ENCODE assay signal across 10 mouse cellular contexts in genomic region chr1:193301216-193302092, GRCm38 (mm10). TPM values are rescaled to one million over a fixed set of nuclear protein-coding genes. Genes with fewer than 3 reads are reported as not detected.
A peak's percentile ranks its signal among the peaks of the same experiment; 100 is the strongest.
DNase-seq lines count a peak whose midpoint lies in the region; ATAC-seq and TF ChIP-seq lines count a peak whose summit lies in the region.
"Had no signal": no experiment of that assay in that cellular context is flagged by ENCODE, and none has a peak within 500 bp of the region (broad histone marks: within the 10 kb centered on the region; RNA-seq: fewer than 3 reads in every experiment).

No protein-coding gene starts in this region.

- H3K27ac ChIP-seq in ES-Bruce4 (ENCODE audit: insufficient read depth, low read length): no peak overlapping the region
- H3K27ac ChIP-seq in intestine, embryonic 16.5 days (ENCODE audit: low read length): no peak overlapping the region
- no peak overlapping the region for H3K27ac ChIP-seq in forebrain, embryonic 14.5 days (ENCODE audit: low read depth, low read length)
- H3K27ac ChIP-seq: hindbrain, embryonic 15.5 days had no signal

- WGBS in intestine, embryonic 16.5 days: 48% methylated on average over 6 of the region's 6 CpGs
- 76% methylated on average over 6 of the region's 6 CpGs for WGBS in forebrain, embryonic 14.5 days

- 0 out of 2 replicates have a peak overlapping the region, but pooled peaks have one; percentile 7 for H3K4me3 ChIP-seq in ES-Bruce4 (ENCODE audit: low read depth, low read length)
- H3K4me3 ChIP-seq in intestine, embryonic 16.5 days (ENCODE audit: low read length): peak overlapping the region; percentile 21
- no peak overlapping the region for H3K4me3 ChIP-seq in forebrain, embryonic 14.5 days (ENCODE audit: low read depth, low read length)
- H3K4me3 ChIP-seq: hindbrain, embryonic 15.5 days had no signal

- no peak for DNase-seq in cerebellum, adult 9-10 months
- peak; percentile 82 for DNase-seq in lung, postnatal 36 days
- DNase-seq in forebrain, embryonic 14.5 days (ENCODE audit: low spot score): no peak
- no peak for DNase-seq in layer of hippocampus, adult 18-20 months (ENCODE audit: low spot score in 2 of 2)
- DNase-seq in layer of hippocampus, postnatal 10 days (ENCODE audit: low spot score in 2 of 2): no peak
- DNase-seq: adrenal gland, postnatal 10 days had no signal

- 0 out of 2 replicates have a peak, but pooled peaks have one; percentile 24 for ATAC-seq in cerebellum, adult (ENCODE audit: insufficient number of reproducible peaks, low FRiP score, low TSS enrichment)
- peak; percentile 90 for ATAC-seq in intestine, embryonic 16.5 days
- no peak for ATAC-seq in forebrain, embryonic 14.5 days

- no peak overlapping the region for H3K9ac ChIP-seq in ES-Bruce4 (ENCODE audit: low read depth, poor library complexity, severe bottlenecking)
- 0 out of 2 replicates have a peak overlapping the region, but pooled peaks have one; percentile 22 for H3K9ac ChIP-seq in intestine, embryonic 16.5 days (ENCODE audit: low read depth, low read length)
- H3K9ac ChIP-seq in forebrain, embryonic 14.5 days (ENCODE audit: low read length): no peak overlapping the region
- H3K9ac ChIP-seq: hindbrain, embryonic 15.5 days had no signal

- no peaks in the 10 kb centered on the region for H3K9me3 ChIP-seq in ES-Bruce4 (replicated peaks; ENCODE audit: control insufficient read depth, insufficient read depth, low read length, poor library complexity, severe bottlenecking)
- H3K9me3 ChIP-seq in intestine, embryonic 16.5 days (ENCODE audit: control insufficient read depth, low read length): no peaks in the 10 kb centered on the region
- no peaks in the 10 kb centered on the region for H3K9me3 ChIP-seq in forebrain, embryonic 14.5 days (replicated peaks; ENCODE audit: control insufficient read depth, low read length)
- H3K9me3 ChIP-seq: hindbrain, embryonic 15.5 days had no signal

- TF ChIP-seq CTCF in ES-Bruce4 (IDR thresholded peaks at IDR 0.05; ENCODE audit: low read depth, low read length): no peak

- no peaks in the 10 kb centered on the region for H3K27me3 ChIP-seq in ES-Bruce4 (ENCODE audit: control insufficient read depth, insufficient read depth, low read length, poor library complexity, severe bottlenecking)
- H3K27me3 ChIP-seq in intestine, embryonic 16.5 days (replicated peaks; ENCODE audit: control insufficient read depth, insufficient read depth, low read length): no peaks in the 10 kb centered on the region
- H3K27me3 ChIP-seq in forebrain, embryonic 14.5 days (replicated peaks; ENCODE audit: control insufficient read depth, insufficient read depth, low read length): no peaks in the 10 kb centered on the region
- H3K27me3 ChIP-seq: hindbrain, embryonic 15.5 days had no signal

- no peak for TF ChIP-seq EP300 in ES-Bruce4 (IDR thresholded peaks at IDR 0.05; ENCODE audit: insufficient read depth, low read depth, low read length)

- H3K4me2 ChIP-seq in intestine, embryonic 16.5 days (ENCODE audit: low read depth, low read length): peak overlapping the region; percentile 24; the same call in 1 of the 2 replicates
- no peak overlapping the region for H3K4me2 ChIP-seq in forebrain, embryonic 14.5 days (ENCODE audit: low read length)
- H3K4me2 ChIP-seq: hindbrain, embryonic 15.5 days had no signal

- H3K36me3 ChIP-seq in ES-Bruce4 (ENCODE audit: control insufficient read depth, insufficient read depth, low read length, poor library complexity, severe bottlenecking): no peaks in the 10 kb centered on the region
- H3K36me3 ChIP-seq in intestine, embryonic 16.5 days (ENCODE audit: control insufficient read depth, insufficient read depth, low read length): no peaks in the 10 kb centered on the region
- no peaks in the 10 kb centered on the region for H3K36me3 ChIP-seq in forebrain, embryonic 14.5 days (ENCODE audit: control insufficient read depth, insufficient read depth, low read length)
- H3K36me3 ChIP-seq: hindbrain, embryonic 15.5 days had no signal

- no peak for TF ChIP-seq POLR2A in ES-Bruce4 (IDR thresholded peaks at IDR 0.05; ENCODE audit: insufficient read depth, low read length)

- no peaks in the 10 kb centered on the region for H3K4me1 ChIP-seq in ES-Bruce4 (ENCODE audit: control insufficient read depth, insufficient read depth, low read length)
- peaks cover 15% of the 10 kb centered on the region; the same call in 1 of the 2 replicates for H3K4me1 ChIP-seq in intestine, embryonic 16.5 days (ENCODE audit: control insufficient read depth, insufficient read depth, low read length)
- H3K4me1 ChIP-seq in forebrain, embryonic 14.5 days (ENCODE audit: control insufficient read depth, insufficient read depth, low read length): no peaks in the 10 kb centered on the region
- H3K4me1 ChIP-seq: hindbrain, embryonic 15.5 days had no signal

RNA-seq across cellular contexts. Expression of gene G0s2, which starts 28.4 kb away (rescaled TPM):
- not detected in 2 replicates for polyA plus RNA-seq in ES-Bruce4 (2011; ENCODE audit: insufficient read depth, insufficient read length, low read depth, missing spikeins)
- 20.0 and 25.1 TPM in 2 replicates for polyA plus RNA-seq in intestine, embryonic 16.5 days (2015; fragmentation: Nextera tagmentation; extraction: Ambion mirVana)
- polyA plus RNA-seq in forebrain, embryonic 14.5 days (2014; fragmentation: Nextera tagmentation; extraction: Ambion mirVana): 4.7 and 5.8 TPM in 2 replicates
- total RNA-seq in layer of hippocampus, adult 18-20 months (2021): 10 to 100 TPM in 1 of 2 experiments, 1 to 10 TPM in 1; 9.4 to 10.2 TPM
- total RNA-seq in layer of hippocampus, postnatal 10 days (2021): 1 to 10 TPM; 6.7 to 9.3 TPM

RNA-seq across cellular contexts. Expression of gene Hsd11b1, which starts 37.6 kb away (rescaled TPM):
- polyA plus RNA-seq in ES-Bruce4 (2011; ENCODE audit: insufficient read depth, insufficient read length, low read depth, missing spikeins): not detected in 2 replicates
- polyA plus RNA-seq in intestine, embryonic 16.5 days (2015; fragmentation: Nextera tagmentation; extraction: Ambion mirVana): 0.91 and 1.2 TPM in 2 replicates
- 0.41 and 0.47 TPM in 2 replicates for polyA plus RNA-seq in forebrain, embryonic 14.5 days (2014; fragmentation: Nextera tagmentation; extraction: Ambion mirVana)
- 10 to 100 TPM; 38.2 to 40.7 TPM for total RNA-seq in layer of hippocampus, adult 18-20 months (2021)
- 10 to 100 TPM; 31.5 to 35.3 TPM for total RNA-seq in layer of hippocampus, postnatal 10 days (2021)
